Mouse (Mus musculus) right cerebral cortex, postnatal 36 days (tissue): ENCODE data around the gene Iffo1.
A peak's percentile ranks its signal among the peaks of the same experiment; 100 is the strongest.

Source experiments
- DNase-seq, 2 experiments: peaks; one replicate each; pipeline ENCODE4 v3.0.0; 2022; ENCODE audit warnings: low spot score in 2 of 2, mixed read lengths in 1 of 2

Iffo1 gene

GRCm38 (mm10) chr6:125142436-125142835 lies 2.6 kb upstream of the Iffo1 start:
- no peak for DNase-seq

GRCm38 (mm10) chr6:125143128-125143527 lies 1.9 kb upstream of the Iffo1 start:
- no peak for DNase-seq

- no peak for DNase-seq
Observed at GRCm38 (mm10) chr6:125143904-125144303, 1.1 kb upstream of the Iffo1 start.

DNA sequence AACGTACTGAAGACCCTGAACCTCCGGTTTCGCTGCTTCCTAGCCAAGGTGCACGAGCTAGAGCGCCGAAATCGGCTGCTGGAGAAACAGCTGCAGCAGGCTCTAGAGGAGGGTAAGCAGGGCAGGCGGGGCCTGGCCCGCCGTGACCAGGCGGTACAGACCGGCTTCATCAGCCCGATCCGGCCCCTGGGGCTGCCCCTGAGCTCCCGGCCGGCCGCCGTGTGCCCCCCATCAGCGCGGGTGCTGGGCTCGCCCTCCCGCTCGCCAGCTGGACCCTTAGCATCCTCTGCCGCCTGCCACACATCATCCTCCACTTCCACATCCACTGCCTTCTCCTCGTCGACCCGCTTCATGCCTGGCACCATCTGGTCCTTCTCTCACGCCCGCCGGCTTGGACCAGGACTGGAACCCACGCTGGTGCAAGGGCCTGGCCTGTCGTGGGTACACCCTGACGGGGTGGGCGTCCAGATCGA lies 474 bp downstream of the Iffo1 start:
- DNase-seq = no peak

- DNase-seq = no peak
Observed at GRCm38 (mm10) chr6:125146148-125146547, 1.1 kb downstream of the Iffo1 start.

DNA sequence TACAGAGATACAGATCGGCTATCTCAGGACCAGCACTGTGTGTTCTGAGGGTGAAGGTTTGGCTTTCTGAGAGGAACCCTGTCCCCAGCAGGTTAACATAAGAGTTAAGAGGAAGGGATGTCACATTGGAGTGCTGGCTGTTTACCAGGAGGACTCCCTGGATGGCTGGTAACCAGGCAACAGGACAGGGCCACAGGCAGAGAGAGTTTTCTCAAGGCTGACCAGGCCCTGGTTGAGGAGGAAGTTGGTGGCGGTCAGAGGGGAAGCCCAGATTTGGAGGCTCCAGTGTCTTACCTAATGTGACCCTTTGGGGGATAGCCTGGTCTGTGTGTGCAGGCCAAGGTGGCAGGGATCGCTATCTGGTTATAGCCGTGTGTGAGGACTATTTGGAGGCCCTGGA lies 1.8 kb downstream of the Iffo1 start:
- DNase-seq = no peak

GRCm38 (mm10) chr6:125147329-125147728 lies 2.3 kb downstream of the Iffo1 start:
- no peak for DNase-seq

GRCm38 (mm10) chr6:125148251-125148925 lies 3.3 kb downstream of the Iffo1 start:
- peak in 1 of 2 experiments; percentile 66 for DNase-seq

DNA sequence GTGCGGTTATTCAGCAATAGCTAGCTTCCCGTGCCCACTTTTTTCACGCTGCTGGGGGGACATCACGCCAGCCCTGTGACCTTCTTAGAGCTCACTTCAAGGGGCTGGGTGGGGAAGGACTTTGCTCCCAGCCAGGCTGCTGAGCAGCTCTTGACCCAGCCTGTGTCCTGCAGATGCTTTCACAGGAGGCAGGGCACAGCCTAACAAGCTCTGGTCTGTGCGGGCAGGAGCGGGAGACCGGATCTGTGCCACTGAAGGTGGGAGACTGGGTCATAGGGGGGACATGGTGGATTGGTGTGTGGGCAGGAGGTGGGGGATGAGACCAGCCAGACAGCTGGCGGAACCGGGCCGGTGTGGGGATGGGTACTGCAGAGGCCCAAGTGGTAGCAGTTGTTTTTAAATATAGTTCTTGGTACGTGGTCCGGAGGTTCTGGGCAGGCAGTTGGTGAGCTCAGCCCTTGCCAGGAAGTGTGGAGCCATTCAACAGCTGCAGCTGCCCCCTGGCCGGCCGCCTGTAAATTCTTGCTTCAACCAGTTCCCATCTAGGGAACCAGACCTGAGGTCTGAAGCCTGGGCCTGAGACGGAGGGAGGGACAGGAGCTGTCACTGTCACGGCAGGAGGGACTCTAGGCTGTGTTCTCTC lies 4.0 kb downstream of the Iffo1 start:
- no peak for DNase-seq

- no peak for DNase-seq
Observed at GRCm38 (mm10) chr6:125149569-125149950, 4.5 kb downstream of the Iffo1 start.

GRCm38 (mm10) chr6:125152212-125153017 lies 7.4 kb downstream of the Iffo1 start:
- no peak for DNase-seq

GRCm38 (mm10) chr6:125153018-125153389 lies 8.0 kb downstream of the Iffo1 start:
- no peak for DNase-seq

GRCm38 (mm10) chr6:125153682-125154081 lies 8.6 kb downstream of the Iffo1 start:
- no peak for DNase-seq

DNA sequence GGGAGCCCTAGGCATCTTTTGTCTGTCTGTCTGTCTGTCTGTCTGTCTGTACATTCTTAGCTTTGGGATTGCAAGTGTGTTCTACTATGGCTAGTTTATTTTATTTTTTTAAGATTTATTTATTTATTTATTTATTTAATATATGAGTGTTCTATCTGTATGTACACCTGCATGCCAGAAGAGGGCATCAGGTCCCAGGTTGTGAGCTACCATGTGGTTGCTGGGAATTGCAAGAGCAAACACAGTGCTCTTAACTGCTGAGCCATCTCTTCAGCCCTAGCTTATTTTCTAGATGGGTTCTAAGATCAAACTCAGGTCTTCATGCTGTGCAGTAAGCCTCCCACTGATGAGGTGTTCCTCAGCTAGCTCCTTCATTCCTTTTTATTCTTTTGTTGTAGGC lies 9.5 kb downstream of the Iffo1 start:
- no peak for DNase-seq

GRCm38 (mm10) chr6:125155262-125155661 lies 10.2 kb downstream of the Iffo1 start:
- no peak for DNase-seq

DNA sequence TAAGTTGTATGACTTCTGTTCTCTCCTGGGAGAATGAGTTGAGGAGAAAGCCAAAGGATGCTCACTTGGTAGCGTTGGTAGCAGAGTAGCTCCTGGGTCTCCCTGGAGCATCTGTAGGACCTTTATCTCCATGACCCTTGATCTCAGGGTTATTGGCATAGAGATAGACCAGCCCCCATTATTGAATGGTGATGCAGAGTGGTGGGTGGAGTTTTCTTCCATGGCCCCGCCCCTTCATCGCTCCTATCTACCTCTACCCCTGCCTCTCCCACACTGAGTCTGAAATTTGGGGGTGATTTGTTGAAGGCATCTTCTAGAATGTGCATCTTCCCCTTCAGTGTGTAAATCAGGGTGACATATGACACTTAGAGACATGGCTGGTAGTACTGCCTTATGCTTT lies 11.4 kb downstream of the Iffo1 start:
- no peak for DNase-seq

DNA sequence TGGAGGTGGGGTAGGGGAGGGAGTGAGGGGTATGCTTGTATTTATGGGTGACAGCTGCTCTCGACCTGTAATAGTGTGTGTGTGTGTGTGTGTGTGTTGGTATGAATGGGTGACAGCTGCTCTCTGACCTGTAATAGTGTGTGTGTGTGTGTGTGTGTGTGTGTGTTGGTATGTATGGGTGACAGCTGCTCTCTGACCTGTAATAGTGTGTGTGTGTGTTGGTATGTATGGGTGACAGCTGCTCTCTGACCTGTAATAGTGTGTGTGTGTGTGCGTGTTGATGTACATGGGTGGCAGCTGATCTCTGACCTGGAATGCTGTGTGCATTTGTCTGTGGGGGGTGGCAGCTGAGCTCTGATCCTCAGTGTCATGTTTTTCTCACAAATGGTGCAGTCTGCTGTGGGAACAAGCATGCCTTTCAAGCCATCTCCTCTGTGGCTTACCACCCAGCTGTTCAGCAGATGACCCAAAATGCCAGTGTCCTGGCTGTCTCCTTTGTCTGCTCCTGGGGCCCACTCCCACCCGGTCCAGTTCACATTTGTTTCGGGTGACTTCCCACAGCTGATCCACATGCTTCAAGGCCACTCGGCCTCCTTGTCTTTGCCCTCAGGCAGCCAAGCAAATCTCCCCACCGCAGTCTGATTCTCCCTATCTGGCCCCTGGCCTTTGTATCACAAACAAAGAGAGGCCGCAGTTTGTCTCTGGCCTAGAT lies 12.0 kb downstream of the Iffo1 start:
- DNase-seq = no peak

- DNase-seq = no peak
Observed at GRCm38 (mm10) chr6:125158944-125159492, 14.0 kb downstream of the Iffo1 start.

DNA sequence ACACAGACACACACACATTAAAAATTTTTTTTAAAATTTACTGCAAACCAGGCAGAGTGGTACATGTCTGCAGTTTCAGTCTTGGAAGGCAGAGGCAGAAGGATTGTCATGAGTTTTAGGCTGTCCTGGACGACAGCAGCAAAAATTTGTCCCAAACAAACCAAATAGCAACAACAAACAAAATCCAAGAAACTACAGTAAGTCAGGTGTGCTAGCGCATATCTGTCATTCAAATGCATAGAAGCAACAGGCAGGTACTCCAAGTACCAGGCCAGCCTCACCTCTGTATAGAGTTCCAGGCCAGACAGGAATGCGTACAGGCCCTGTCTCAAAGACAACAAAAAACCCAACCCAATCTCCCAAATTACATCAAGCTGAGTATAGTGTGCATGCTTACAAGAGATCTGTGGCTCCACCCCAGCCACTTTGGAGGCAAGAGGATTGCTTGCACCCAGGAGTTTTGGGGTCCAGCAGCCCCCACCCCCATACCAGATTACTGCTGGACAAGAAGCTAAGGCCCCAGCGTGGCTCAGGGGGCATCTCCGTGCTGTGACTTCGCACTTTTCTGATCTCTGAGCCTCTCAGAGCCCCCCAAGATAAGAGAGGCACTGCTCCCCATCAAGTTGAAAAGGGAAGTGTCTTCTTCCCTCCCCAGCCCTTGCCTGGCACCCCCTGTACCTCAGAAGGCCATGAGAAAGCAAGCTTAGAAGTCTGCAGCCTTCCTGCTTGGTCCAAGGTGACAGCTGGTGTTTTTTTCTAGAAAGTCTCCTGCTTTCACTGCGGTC lies 14.9 kb downstream of the Iffo1 start:
- no peak for DNase-seq

DNA sequence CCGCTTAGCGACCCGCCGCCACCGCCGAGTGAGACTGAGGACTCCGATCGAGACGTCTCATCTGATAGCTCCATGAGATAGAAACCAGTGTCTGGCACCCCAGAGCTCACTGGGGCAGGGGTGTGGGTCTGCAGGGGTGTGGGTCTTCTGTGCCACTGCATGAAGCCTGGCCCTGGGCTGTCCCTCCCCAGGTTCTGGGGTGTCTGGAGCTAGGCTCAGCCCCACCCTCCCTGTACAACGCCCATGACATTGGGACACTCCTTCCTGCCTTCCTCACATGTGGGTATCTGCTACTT lies 15.5 kb downstream of the Iffo1 start:
- DNase-seq = no peak
